Mouse (Mus musculus) CH12.LX (cell line): ENCODE results near the gene Nsl1.

Experiments
- CTCF ChIP-seq, 2 experiments: IDR thresholded peaks in 1 of 2; conservative IDR thresholded peaks in 1 of 2; 2 replicates each; pipeline ENCODE4 v1.5.1; 2011 to 2012; ENCODE audit warnings: low read depth in 2 of 2, low read length in 2 of 2, improper control_type of control experiment in 1 of 2, inconsistent platforms in 1 of 2, mild to moderate bottlenecking in 1 of 2, moderate library complexity in 1 of 2
- E2F4 ChIP-seq: IDR thresholded peaks from 2 replicates; pipeline ENCODE4 v1.6.1; 2011; ENCODE audit warnings: low read depth, low read length, improper control_type of control experiment; ENCODE audit not compliant: insufficient replicate concordance
- EP300 ChIP-seq: IDR thresholded peaks from 2 replicates; pipeline ENCODE4 v1.6.1; 2011; ENCODE audit warnings: low read length, improper control_type of control experiment
- IRF4 ChIP-seq: IDR thresholded peaks from 2 replicates; pipeline ENCODE4 v1.6.1; 2014; ENCODE audit warnings: low read depth, mild to moderate bottlenecking, inconsistent platforms, low read length, improper control_type of control experiment
- JUND ChIP-seq: conservative IDR thresholded peaks from 2 replicates; pipeline ENCODE4 v1.6.1; 2011; ENCODE audit warnings: low read depth, low read length, improper control_type of control experiment
- MAZ ChIP-seq: IDR thresholded peaks from 2 replicates; pipeline ENCODE4 v1.6.1; 2012; ENCODE audit warnings: low read depth, mild to moderate bottlenecking, inconsistent platforms, low read length, improper control_type of control experiment, moderate library complexity
- MEF2A ChIP-seq: IDR thresholded peaks from 2 replicates; pipeline ENCODE4 v1.6.1; 2014; ENCODE audit warnings: low read depth, mild to moderate bottlenecking, inconsistent platforms, low read length, improper control_type of control experiment, borderline replicate concordance
- MXI1 ChIP-seq: IDR thresholded peaks from 2 replicates; pipeline ENCODE4 v1.6.1; 2011; ENCODE audit warnings: mild to moderate bottlenecking, low read depth, low read length, improper control_type of control experiment
- NELFE ChIP-seq: IDR thresholded peaks from 2 replicates; pipeline ENCODE4 v1.6.1; 2011; ENCODE audit warnings: low read depth, low read length, improper control_type of control experiment
- POLR2A ChIP-seq: IDR thresholded peaks from 2 replicates; pipeline ENCODE4 v1.6.1; 2011; ENCODE audit warnings: low read depth, mild to moderate bottlenecking, improper control_type of control experiment, low read length
- TCF12 ChIP-seq: IDR thresholded peaks from 2 replicates; pipeline ENCODE4 v1.6.1; 2014; ENCODE audit warnings: low read depth, mild to moderate bottlenecking, inconsistent platforms, low read length, improper control_type of control experiment
- ZC3H11A ChIP-seq: IDR thresholded peaks from 2 replicates; pipeline ENCODE4 v1.6.1; 2012; ENCODE audit warnings: low read depth, mild to moderate bottlenecking, inconsistent platforms, low read length, improper control_type of control experiment

DNA sequence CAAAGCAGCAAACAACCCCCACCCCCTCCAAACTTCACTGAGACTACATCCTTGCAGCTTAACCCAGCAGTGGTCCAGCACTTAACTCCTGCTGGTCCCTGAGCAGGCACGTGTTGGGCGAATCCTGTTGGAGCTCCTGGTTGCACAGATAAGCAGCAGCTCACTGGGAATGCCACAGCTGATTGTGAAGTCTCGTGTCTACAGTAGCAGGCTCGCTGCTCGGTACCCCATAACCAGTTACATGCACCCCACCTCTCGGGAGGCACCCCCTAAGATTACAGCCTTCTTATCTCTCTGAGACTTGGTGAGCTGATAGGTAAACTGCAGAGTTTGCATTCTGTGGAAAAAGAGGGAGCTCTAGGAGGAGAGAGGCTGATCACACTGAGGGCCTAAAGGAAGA is 26.5 kb downstream of the Nsl1 start:
- TF ChIP-seq POLR2A (no peak), MXI1 (no peak), TCF12 (no peak), CTCF (conservative IDR thresholded peaks at IDR 0.05 in 1 of 2, IDR thresholded peaks at IDR 0.05 in 1 of 2; ENCODE audit: low read depth in 2 of 2, low read length in 2 of 2) (no peak), MEF2A (no peak), NELFE (no peak), MAZ (no peak), ZC3H11A (no peak), IRF4 (no peak), EP300 (no peak), E2F4 (no peak), JUND (no peak)
